ENCODE assay signal across 11 mouse cellular contexts in genomic region chr9:51727960-51728359, GRCm38 (mm10). TPM values are rescaled to one million over a fixed set of nuclear protein-coding genes. Genes with fewer than 3 reads are reported as not detected.
A peak's percentile ranks its signal among the peaks of the same experiment; 100 is the strongest.
DNase-seq lines count a peak whose midpoint lies in the region; ATAC-seq and TF ChIP-seq lines count a peak whose summit lies in the region.
"Had no signal": no experiment of that assay in that cellular context is flagged by ENCODE, and none has a peak within 500 bp of the region (broad histone marks: within the 10 kb centered on the region; RNA-seq: fewer than 3 reads in every experiment).

No protein-coding gene starts in this region.

- TF ChIP-seq CTCF in embryonic fibroblast, embryonic 13.5 days (IDR thresholded peaks at IDR 0.05; ENCODE audit: borderline replicate concordance, insufficient read depth, low read length): no peak

- no peaks in the 10 kb centered on the region for H3K27me3 ChIP-seq in embryonic facial prominence, embryonic 13.5 days
- H3K27me3 ChIP-seq in embryonic facial prominence, embryonic 10.5 days (replicated peaks; ENCODE audit: low read depth, poor library complexity, severe bottlenecking): no peaks in the 10 kb centered on the region
- no peaks in the 10 kb centered on the region for H3K27me3 ChIP-seq in forebrain, embryonic 15.5 days
- H3K27me3 ChIP-seq in forebrain, embryonic 14.5 days (replicated peaks; ENCODE audit: control insufficient read depth, insufficient read depth, low read length): no peaks in the 10 kb centered on the region
- H3K27me3 ChIP-seq: embryonic facial prominence, embryonic 12.5 days; hindbrain, embryonic 12.5 days; liver, embryonic 15.5 days had no signal

- DNase-seq in embryonic facial prominence, embryonic 10.5 days (ENCODE audit: low spot score): no peak
- DNase-seq in 3T3-L1 (ENCODE audit: low read depth, low spot score): peak; percentile 87
- DNase-seq in lung, postnatal 25 days (ENCODE audit: low spot score): peak; percentile 64
- no peak for DNase-seq in thymus, postnatal 10 days (ENCODE audit: low spot score in 2 of 2)
- DNase-seq in forebrain, embryonic 14.5 days (ENCODE audit: low spot score): no peak

- no peak overlapping the region for H3K4me2 ChIP-seq in embryonic facial prominence, embryonic 13.5 days
- H3K4me2 ChIP-seq in forebrain, embryonic 15.5 days (replicated peaks): no peak overlapping the region
- H3K4me2 ChIP-seq in forebrain, embryonic 14.5 days (ENCODE audit: low read length): no peak overlapping the region
- H3K4me2 ChIP-seq: embryonic facial prominence, embryonic 12.5 days; hindbrain, embryonic 12.5 days; liver, embryonic 15.5 days had no signal

- no peaks in the 10 kb centered on the region for H3K4me1 ChIP-seq in embryonic facial prominence, embryonic 13.5 days
- no peaks in the 10 kb centered on the region for H3K4me1 ChIP-seq in embryonic facial prominence, embryonic 10.5 days
- 0 out of 2 replicates have a peak, but pooled peaks cover 4% of the 10 kb centered on the region for H3K4me1 ChIP-seq in embryonic fibroblast, embryonic 13.5 days (ENCODE audit: control insufficient read depth, insufficient read depth, low read length)
- no peaks in the 10 kb centered on the region for H3K4me1 ChIP-seq in forebrain, embryonic 15.5 days
- no peaks in the 10 kb centered on the region for H3K4me1 ChIP-seq in forebrain, embryonic 14.5 days (ENCODE audit: control insufficient read depth, insufficient read depth, low read length)
- H3K4me1 ChIP-seq: embryonic facial prominence, embryonic 12.5 days; hindbrain, embryonic 12.5 days; liver, embryonic 15.5 days had no signal

- H3K27ac ChIP-seq in embryonic facial prominence, embryonic 13.5 days: peak overlapping the region; percentile 33; the same call in 1 of the 2 replicates
- no peak overlapping the region for H3K27ac ChIP-seq in embryonic facial prominence, embryonic 10.5 days (replicated peaks)
- H3K27ac ChIP-seq in embryonic fibroblast, embryonic 13.5 days (ENCODE audit: insufficient read depth, low read length): peak overlapping the region; percentile 86
- H3K27ac ChIP-seq in forebrain, embryonic 15.5 days (replicated peaks): no peak overlapping the region
- no peak overlapping the region for H3K27ac ChIP-seq in forebrain, embryonic 14.5 days (ENCODE audit: low read depth, low read length)
- H3K27ac ChIP-seq: embryonic facial prominence, embryonic 12.5 days; hindbrain, embryonic 12.5 days; liver, embryonic 15.5 days had no signal

- no peaks in the 10 kb centered on the region for H3K36me3 ChIP-seq in embryonic facial prominence, embryonic 13.5 days
- H3K36me3 ChIP-seq in embryonic facial prominence, embryonic 10.5 days (replicated peaks): no peaks in the 10 kb centered on the region
- H3K36me3 ChIP-seq in forebrain, embryonic 15.5 days: no peaks in the 10 kb centered on the region
- H3K36me3 ChIP-seq in forebrain, embryonic 14.5 days (ENCODE audit: control insufficient read depth, insufficient read depth, low read length): no peaks in the 10 kb centered on the region
- H3K36me3 ChIP-seq: embryonic facial prominence, embryonic 12.5 days; hindbrain, embryonic 12.5 days; liver, embryonic 15.5 days had no signal

- no peak for TF ChIP-seq POLR2A in embryonic fibroblast, embryonic 13.5 days (IDR thresholded peaks at IDR 0.05; ENCODE audit: low read depth, low read length)

- H3K9me3 ChIP-seq in embryonic facial prominence, embryonic 13.5 days: no peaks in the 10 kb centered on the region
- no peaks in the 10 kb centered on the region for H3K9me3 ChIP-seq in embryonic facial prominence, embryonic 10.5 days
- no peaks in the 10 kb centered on the region for H3K9me3 ChIP-seq in forebrain, embryonic 15.5 days
- H3K9me3 ChIP-seq in forebrain, embryonic 14.5 days (replicated peaks; ENCODE audit: control insufficient read depth, low read length): no peaks in the 10 kb centered on the region
- H3K9me3 ChIP-seq: embryonic facial prominence, embryonic 12.5 days; hindbrain, embryonic 12.5 days; liver, embryonic 15.5 days had no signal

- ATAC-seq in embryonic facial prominence, embryonic 13.5 days (ENCODE audit: insufficient number of reproducible peaks, insufficient read depth, low FRiP score, low TSS enrichment, low read depth): no peak
- ATAC-seq in forebrain, embryonic 15.5 days (replicated peaks): no peak
- no peak for ATAC-seq in forebrain, embryonic 14.5 days

- WGBS in embryonic facial prominence, embryonic 13.5 days: 63% methylated on average over 6 of the region's 6 CpGs
- 68% methylated on average over 6 of the region's 6 CpGs for WGBS in embryonic facial prominence, embryonic 10.5 days
- WGBS in forebrain, embryonic 15.5 days: 49% methylated on average over 6 of the region's 6 CpGs
- 61% methylated on average over 6 of the region's 6 CpGs for WGBS in forebrain, embryonic 14.5 days

- H3K4me3 ChIP-seq in embryonic facial prominence, embryonic 13.5 days: no peak overlapping the region
- no peak overlapping the region for H3K4me3 ChIP-seq in embryonic facial prominence, embryonic 10.5 days
- no peak overlapping the region for H3K4me3 ChIP-seq in embryonic fibroblast, embryonic 13.5 days (ENCODE audit: insufficient read depth, low read length)
- H3K4me3 ChIP-seq in forebrain, embryonic 15.5 days: no peak overlapping the region
- H3K4me3 ChIP-seq in forebrain, embryonic 14.5 days (ENCODE audit: low read depth, low read length): no peak overlapping the region
- H3K4me3 ChIP-seq: embryonic facial prominence, embryonic 12.5 days; hindbrain, embryonic 12.5 days; liver, embryonic 15.5 days had no signal

- H3K9ac ChIP-seq in embryonic facial prominence, embryonic 13.5 days: no peak overlapping the region
- no peak overlapping the region for H3K9ac ChIP-seq in forebrain, embryonic 15.5 days (replicated peaks)
- H3K9ac ChIP-seq in forebrain, embryonic 14.5 days (ENCODE audit: low read length): no peak overlapping the region
- H3K9ac ChIP-seq: embryonic facial prominence, embryonic 12.5 days; hindbrain, embryonic 12.5 days; liver, embryonic 15.5 days had no signal

RNA-seq across cellular contexts. Expression of gene Arhgap20, which starts 37.2 kb away (rescaled TPM):
- polyA plus RNA-seq in embryonic facial prominence, embryonic 13.5 days (2015; fragmentation: Nextera tagmentation; extraction: Ambion mirVana): 4.8 and 6.8 TPM in 2 replicates
- 1.0 and 1.5 TPM in 2 replicates for polyA plus RNA-seq in embryonic facial prominence, embryonic 10.5 days (2016; fragmentation: Nextera tagmentation; extraction: Ambion mirVana)
- 6.6 and 15.6 TPM in 2 replicates for polyA plus RNA-seq in embryonic fibroblast, embryonic 13.5 days (2011; ENCODE audit: insufficient read length, low read depth, missing spikeins)
- 11.8 and 14.6 TPM in 2 replicates for polyA plus RNA-seq in forebrain, embryonic 15.5 days (2015; fragmentation: Nextera tagmentation; extraction: Ambion mirVana)
- 6.6 and 12.2 TPM in 2 replicates for polyA plus RNA-seq in forebrain, embryonic 14.5 days (2014; fragmentation: Nextera tagmentation; extraction: Ambion mirVana)

Comparison
In these comparisons a context has a peak if more than half of its experiments do, and no peak if none do; other contexts are left out.
1. H3K27ac ChIP-seq: peak in embryonic facial prominence, embryonic 13.5 days (single experiment) and embryonic fibroblast, embryonic 13.5 days (single experiment); none in embryonic facial prominence, embryonic 10.5 days (single experiment), forebrain, embryonic 15.5 days (single experiment) and forebrain, embryonic 14.5 days (single experiment).
2. DNase-seq: peak in 3T3-L1 (single experiment) and lung, postnatal 25 days (single experiment); none in embryonic facial prominence, embryonic 10.5 days (single experiment), thymus, postnatal 10 days (0 of 2) and forebrain, embryonic 14.5 days (single experiment).